Mouse (Mus musculus) kidney, embryonic 16.5 days (tissue): ENCODE results near the gene Mex3b. TPM values are rescaled to one million over a fixed set of nuclear protein-coding genes. Genes with fewer than 3 reads are reported as not detected.

ENCODE experiments used
- ATAC-seq: fragments of 200-750 bp; cut with Nextera tagmentation; 2 replicates; pipeline ENCODE4 v1.8.0; 2017; ENCODE audit warnings: moderate TSS enrichment; ENCODE audit not compliant: low FRiP score, low TSS enrichment
- H3K27ac ChIP-seq: fragments of 300-500 bp; sonication (generic); 2 replicates; pipeline ENCODE4 v1.5.1; 2014; ENCODE audit warnings: low read length
- H3K27me3 ChIP-seq: fragments of 300-500 bp; sonication (generic); 2 replicates; pipeline ENCODE4 v1.6.1; 2014; ENCODE audit warnings: low read length, control low read depth, mixed read lengths; ENCODE audit not compliant: insufficient read depth
- H3K36me3 ChIP-seq: fragments of 300-500 bp; sonication (generic); 2 replicates; pipeline ENCODE4 v1.6.1; 2014; ENCODE audit warnings: low read length, control low read depth, mixed read lengths; ENCODE audit not compliant: insufficient read depth
- H3K4me1 ChIP-seq: fragments of 300-500 bp; sonication (generic); 2 replicates; pipeline ENCODE4 v1.6.1; 2014; ENCODE audit warnings: low read length, control low read depth, mixed read lengths; ENCODE audit not compliant: insufficient read depth
- H3K4me2 ChIP-seq: fragments of 300-500 bp; sonication (generic); replicated peaks from 2 replicates; pipeline ENCODE4 v1.6.1; 2014; ENCODE audit warnings: low read depth, low read length
- H3K4me3 ChIP-seq: fragments of 300-500 bp; sonication (generic); 2 replicates; pipeline ENCODE4 v1.5.1; 2014; ENCODE audit warnings: mild to moderate bottlenecking, low read length
- H3K9ac ChIP-seq: fragments of 300-500 bp; sonication (generic); replicated peaks from 2 replicates; pipeline ENCODE4 v1.6.1; 2014; ENCODE audit warnings: low read length
- H3K9me3 ChIP-seq: fragments of 300-500 bp; sonication (generic); 2 replicates; pipeline ENCODE4 v1.6.1; 2016; ENCODE audit warnings: low read length, control low read depth
- WGBS: fragments of 180-500 bp; shearing (Covaris S2); extraction: QIAGEN DNeasy Blood & Tissue Kit; methylation state at CpG from one replicate; pipeline ENCODE4 v1.1.7; 2014; 5-methylcytosine and 5-hydroxymethylcytosine counted together
- polyA plus RNA-seq: library from polyadenylated mRNA; unstranded; fragments of >200 nt; fragmentation: Nextera tagmentation; extraction: Ambion mirVana; gene quantifications from 2 replicates; pipeline ENCODE4 v1.2.1, GENCODE M21; 2015

The Mex3b gene
- polyA plus RNA-seq, 1 experiment from 2014 or later = 9.9 TPM

- 39% methylated on average over 11 of the region's 11 CpGs for WGBS
- 0 out of 2 replicates have a peak overlapping the region, but pooled peaks have one; percentile 5 for H3K4me2 ChIP-seq
- H3K36me3 ChIP-seq = no peaks in the 10 kb centered on the region
- H3K4me1 ChIP-seq = peaks cover 7% of the 10 kb centered on the region; the same call in 1 of the 2 replicates
- no peak overlapping the region for H3K27ac ChIP-seq
- no peak for ATAC-seq
- H3K27me3 ChIP-seq = no peaks in the 10 kb centered on the region
- H3K9me3 ChIP-seq = no peaks in the 10 kb centered on the region
- no peak overlapping the region for H3K4me3 ChIP-seq
- H3K9ac ChIP-seq = no peak overlapping the region
Observed at GRCm38 (mm10) chr7:82838965-82839675, 28.0 kb upstream of the Mex3b start.

GRCm38 (mm10) chr7:82842222-82842920, 24.8 kb upstream of the Mex3b start:
- no peaks in the 10 kb centered on the region for H3K36me3 ChIP-seq
- WGBS = 53% methylated on average over 10 of the region's 10 CpGs
- H3K9ac ChIP-seq = no peak overlapping the region
- no peak overlapping the region for H3K4me2 ChIP-seq
- no peak overlapping the region for H3K27ac ChIP-seq
- H3K27me3 ChIP-seq = no peaks in the 10 kb centered on the region
- no peaks in the 10 kb centered on the region for H3K9me3 ChIP-seq
- peaks cover 7% of the 10 kb centered on the region; the same call in 1 of the 2 replicates for H3K4me1 ChIP-seq
- no peak for ATAC-seq
- no peak overlapping the region for H3K4me3 ChIP-seq

- H3K9ac ChIP-seq = no peak overlapping the region
- H3K9me3 ChIP-seq = no peaks in the 10 kb centered on the region
- no peak overlapping the region for H3K27ac ChIP-seq
- H3K4me1 ChIP-seq = peaks cover 7% of the 10 kb centered on the region
- no peak overlapping the region for H3K4me2 ChIP-seq
- no peaks in the 10 kb centered on the region for H3K27me3 ChIP-seq
- H3K4me3 ChIP-seq = no peak overlapping the region
- no peak for ATAC-seq
- no peaks in the 10 kb centered on the region for H3K36me3 ChIP-seq
- 97% methylated on average over 3 of the region's 3 CpGs for WGBS
Observed at GRCm38 (mm10) chr7:82850756-82851155, 16.4 kb upstream of the Mex3b start.

- Histone ChIP-seq H3K4me1 (peaks cover 7% of the 10 kb centered on the region), H3K27ac (no peak overlapping the region), H3K4me3 (no peak overlapping the region), H3K9ac (no peak overlapping the region), H3K9me3 (no peaks in the 10 kb centered on the region), H3K4me2 (no peak overlapping the region), H3K27me3 (no peaks in the 10 kb centered on the region), H3K36me3 (no peaks in the 10 kb centered on the region)
- WGBS = 82% methylated on average over 4 of the region's 4 CpGs
- ATAC-seq = no peak
Observed at GRCm38 (mm10) chr7:82851670-82852069, 15.5 kb upstream of the Mex3b start.

- Histone ChIP-seq H3K4me1 (peaks cover 7% of the 10 kb centered on the region), H3K27me3 (no peaks in the 10 kb centered on the region), H3K27ac (no peak overlapping the region), H3K9ac (0 out of 2 replicates have a peak overlapping the region, but pooled peaks have one; percentile 11), H3K4me2 (no peak overlapping the region), H3K4me3 (no peak overlapping the region), H3K36me3 (no peaks in the 10 kb centered on the region), H3K9me3 (no peaks in the 10 kb centered on the region)
- 34% methylated on average over 3 of the region's 3 CpGs for WGBS
- ATAC-seq = 0 out of 2 replicates have a peak, but pooled peaks have one; percentile 23
Observed at GRCm38 (mm10) chr7:82854195-82854766, 12.9 kb upstream of the Mex3b start.

GRCm38 (mm10) chr7:82858611-82859010, 8.5 kb upstream of the Mex3b start:
- H3K27ac ChIP-seq = no peak overlapping the region
- H3K9me3 ChIP-seq = no peaks in the 10 kb centered on the region
- no peak for ATAC-seq
- no peak overlapping the region for H3K4me3 ChIP-seq
- H3K36me3 ChIP-seq = no peaks in the 10 kb centered on the region
- 50% methylated on average over 4 of the region's 4 CpGs for WGBS
- H3K4me2 ChIP-seq = no peak overlapping the region
- H3K9ac ChIP-seq = no peak overlapping the region
- H3K27me3 ChIP-seq = no peaks in the 10 kb centered on the region
- peaks cover 7% of the 10 kb centered on the region for H3K4me1 ChIP-seq

GRCm38 (mm10) chr7:82860626-82861025, 6.5 kb upstream of the Mex3b start:
- Histone ChIP-seq H3K27me3 (no peaks in the 10 kb centered on the region), H3K4me3 (no peak overlapping the region), H3K9me3 (no peaks in the 10 kb centered on the region), H3K27ac (no peak overlapping the region), H3K4me1 (peaks cover 12% of the 10 kb centered on the region; the same call in 1 of the 2 replicates), H3K36me3 (no peaks in the 10 kb centered on the region), H3K4me2 (no peak overlapping the region), H3K9ac (no peak overlapping the region)
- WGBS = 76% methylated on average over 2 of the region's 2 CpGs
- ATAC-seq = no peak

GRCm38 (mm10) chr7:82863341-82863740, 3.8 kb upstream of the Mex3b start:
- WGBS = 47% methylated on average over 6 of the region's 6 CpGs
- no peak for ATAC-seq

GRCm38 (mm10) chr7:82864260-82864990, 2.7 kb upstream of the Mex3b start:
- Histone ChIP-seq H3K27ac (peak overlapping the region; percentile 93; the same call in 1 of the 2 replicates), H3K4me1 (peaks cover 18% of the 10 kb centered on the region), H3K4me3 (peak overlapping the region; percentile 92), H3K27me3 (no peaks in the 10 kb centered on the region), H3K36me3 (0 out of 2 replicates have a peak, but pooled peaks cover 3% of the 10 kb centered on the region), H3K4me2 (peak overlapping the region; percentile 93), H3K9ac (no peak overlapping the region; the same call in 1 of the 2 replicates), H3K9me3 (no peaks in the 10 kb centered on the region)
- ATAC-seq = no peak
- WGBS = 50% methylated on average over 8 of the region's 8 CpGs

More at GRCm38 (mm10) chr7:82863341-82863740, 3.8 kb upstream of the Mex3b start:
- H3K4me3 ChIP-seq = no peak overlapping the region
- H3K9me3 ChIP-seq = no peaks in the 10 kb centered on the region
- H3K4me2 ChIP-seq = no peak overlapping the region
- H3K9ac ChIP-seq = no peak overlapping the region
- H3K27me3 ChIP-seq = no peaks in the 10 kb centered on the region
- no peaks in the 10 kb centered on the region for H3K36me3 ChIP-seq
- H3K27ac ChIP-seq = no peak overlapping the region
- H3K4me1 ChIP-seq = peaks cover 12% of the 10 kb centered on the region; the same call in 1 of the 2 replicates
